Mouse (Mus musculus): ENCODE measurements around the gene Dnase1l1. TPM values are rescaled to one million over a fixed set of nuclear protein-coding genes. Genes with fewer than 3 reads are reported as not detected.

The Dnase1l1 gene
- polyA plus RNA-seq, 1 experiment from 2014 or later: 19.8 TPM

- Histone ChIP-seq H3K4me1 (peaks cover 25% of the 10 kb centered on the region), H3K9ac (no peak overlapping the region), H3K4me2 (no peak overlapping the region), H3K4me3 (no peak overlapping the region), H3K27ac (no peak overlapping the region), H3K9me3 (replicated peaks) (no peaks in the 10 kb centered on the region), H3K36me3 (peaks cover 73% of the 10 kb centered on the region), H3K27me3 (replicated peaks) (no peaks in the 10 kb centered on the region)
- WGBS (ENCODE audit: insufficient replicate concordance): 89% methylated on average over 4 of the region's 4 CpGs
- ATAC-seq: no peak
Measured at GRCm38 (mm10) chrX:74240332-74240731, 41.8 kb downstream of the Dnase1l1 start.

GRCm38 (mm10) chrX:74233196-74233595, 48.9 kb downstream of the Dnase1l1 start:
- H3K9me3 ChIP-seq (replicated peaks): no peaks in the 10 kb centered on the region
- H3K4me3 ChIP-seq: no peak overlapping the region
- H3K4me2 ChIP-seq: no peak overlapping the region
- no peak for ATAC-seq
- no peaks in the 10 kb centered on the region for H3K27me3 ChIP-seq (replicated peaks)
- no peaks in the 10 kb centered on the region for H3K4me1 ChIP-seq
- H3K27ac ChIP-seq: no peak overlapping the region
- WGBS (ENCODE audit: insufficient replicate concordance): 84% methylated on average over 5 of the region's 5 CpGs
- peaks cover 88% of the 10 kb centered on the region for H3K36me3 ChIP-seq
- H3K9ac ChIP-seq: no peak overlapping the region

- ATAC-seq: no peak
- Histone ChIP-seq H3K4me1 (no peaks in the 10 kb centered on the region), H3K9ac (no peak overlapping the region), H3K27me3 (replicated peaks) (no peaks in the 10 kb centered on the region), H3K4me3 (no peak overlapping the region), H3K36me3 (peaks cover 93% of the 10 kb centered on the region), H3K4me2 (no peak overlapping the region), H3K27ac (no peak overlapping the region), H3K9me3 (replicated peaks) (no peaks in the 10 kb centered on the region)
- 75% methylated on average over 1 of the region's 1 CpGs for WGBS (ENCODE audit: insufficient replicate concordance)
Measured at GRCm38 (mm10) chrX:74230038-74230437, 52.1 kb downstream of the Dnase1l1 start.

Small RNAs within 50 kb of the gene (microRNA-seq; reads per million reads assigned to microRNA genes)
- gene Mir7091 (1.4 reads per million), gene Mir7092 (not detected)

Other genes with a start within 250 kb of the Dnase1l1 start
- not detected in 2 replicates for gene Opn1mw, start 154.9 kb downstream of the Dnase1l1 start, polyA plus RNA-seq (2016; fragmentation: Nextera tagmentation; extraction: Ambion mirVana)
- 8.1 and 9.4 TPM in 2 replicates for gene Mecp2, start 147.0 kb downstream of the Dnase1l1 start, polyA plus RNA-seq (2016; fragmentation: Nextera tagmentation; extraction: Ambion mirVana)
- gene Tex28, start 114.5 kb downstream of the Dnase1l1 start, polyA plus RNA-seq (2016; fragmentation: Nextera tagmentation; extraction: Ambion mirVana): not detected in 2 replicates
- not detected in 2 replicates for gene Tktl1, start 105.1 kb downstream of the Dnase1l1 start, polyA plus RNA-seq (2016; fragmentation: Nextera tagmentation; extraction: Ambion mirVana)
- 79.2 and 80.1 TPM in 2 replicates for gene Flna, start 32.5 kb downstream of the Dnase1l1 start, polyA plus RNA-seq (2016; fragmentation: Nextera tagmentation; extraction: Ambion mirVana)
- 10.1 and 11.6 TPM in 2 replicates for gene Emd, start 27.6 kb downstream of the Dnase1l1 start, polyA plus RNA-seq (2016; fragmentation: Nextera tagmentation; extraction: Ambion mirVana)
- 624 and 688 TPM in 2 replicates for gene Rpl10, start 11.5 kb downstream of the Dnase1l1 start, polyA plus RNA-seq (2016; fragmentation: Nextera tagmentation; extraction: Ambion mirVana)
- 33.4 and 36.5 TPM in 2 replicates for gene Taz, start 425 bp downstream of the Dnase1l1 start, polyA plus RNA-seq (2016; fragmentation: Nextera tagmentation; extraction: Ambion mirVana)
- gene Atp6ap1, start 14.8 kb upstream of the Dnase1l1 start, polyA plus RNA-seq (2016; fragmentation: Nextera tagmentation; extraction: Ambion mirVana): 76.4 and 77.9 TPM in 2 replicates
- gene Gdi1, start 22.7 kb upstream of the Dnase1l1 start, polyA plus RNA-seq (2016; fragmentation: Nextera tagmentation; extraction: Ambion mirVana): 64.1 and 78.8 TPM in 2 replicates
- 44.3 and 44.5 TPM in 2 replicates for gene Fam50a, start 30.7 kb upstream of the Dnase1l1 start, polyA plus RNA-seq (2016; fragmentation: Nextera tagmentation; extraction: Ambion mirVana)
- gene Plxna3, start 46.7 kb upstream of the Dnase1l1 start, polyA plus RNA-seq (2016; fragmentation: Nextera tagmentation; extraction: Ambion mirVana): 2.4 and 2.6 TPM in 2 replicates
- 67.1 and 69.0 TPM in 2 replicates for gene Lage3, start 71.3 kb upstream of the Dnase1l1 start, polyA plus RNA-seq (2016; fragmentation: Nextera tagmentation; extraction: Ambion mirVana)
- gene Ubl4a, start 90.9 kb upstream of the Dnase1l1 start, polyA plus RNA-seq (2016; fragmentation: Nextera tagmentation; extraction: Ambion mirVana): 50.1 and 50.7 TPM in 2 replicates
- 9.7 and 9.9 TPM in 2 replicates for gene Slc10a3, start 91.0 kb upstream of the Dnase1l1 start, polyA plus RNA-seq (2016; fragmentation: Nextera tagmentation; extraction: Ambion mirVana)
- gene Fam3a, start 110.9 kb upstream of the Dnase1l1 start, polyA plus RNA-seq (2016; fragmentation: Nextera tagmentation; extraction: Ambion mirVana): 10.7 and 12.4 TPM in 2 replicates
- gene Ikbkg, start 111.0 kb upstream of the Dnase1l1 start, polyA plus RNA-seq (2016; fragmentation: Nextera tagmentation; extraction: Ambion mirVana): 21.6 and 22.4 TPM in 2 replicates
- 56.5 and 60.4 TPM in 2 replicates for gene G6pdx, start 146.9 kb upstream of the Dnase1l1 start, polyA plus RNA-seq (2016; fragmentation: Nextera tagmentation; extraction: Ambion mirVana)
- gene Gm6880, start 199.1 kb upstream of the Dnase1l1 start, polyA plus RNA-seq (2016; fragmentation: Nextera tagmentation; extraction: Ambion mirVana): not detected in 2 replicates